Mouse (Mus musculus): Measurements from ENCODE around the gene Dst.

DNA sequence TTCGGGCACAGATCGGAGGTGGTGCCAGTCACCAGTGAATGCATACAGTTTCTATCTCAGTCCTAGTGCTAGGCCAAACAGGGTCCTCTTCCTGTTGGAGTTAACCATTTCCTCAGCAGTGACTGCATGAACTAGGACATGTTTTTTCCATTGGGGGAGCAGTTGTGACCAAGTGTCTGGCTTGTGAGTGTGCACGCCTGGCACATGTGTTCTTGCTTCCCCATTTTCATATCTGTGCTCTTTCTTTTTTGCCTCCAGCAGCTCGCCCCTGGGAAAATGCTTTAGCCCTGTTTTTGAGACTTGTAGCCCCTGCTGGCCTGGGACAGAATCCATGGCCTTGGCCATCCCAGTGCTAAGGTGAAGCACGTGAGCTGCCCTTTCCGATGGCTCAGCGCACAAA, 164.2 kb downstream of the Dst start:
- TF ChIP-seq CTCF (IDR thresholded peaks at IDR 0.05; ENCODE audit: low read depth) (no peak), EP300 (IDR thresholded peaks at IDR 0.05; ENCODE audit: low read depth) (no peak)

Measured in liver, embryonic 14.5 days (tissue).